Mouse (Mus musculus) thymus, adult 2 months (tissue): ENCODE measurements around the gene Cox4i2.

Source experiments
- CTCF ChIP-seq: fragments of 200-500 bp; IDR thresholded peaks from 2 replicates; pipeline ENCODE4 v1.5.1; 2012; ENCODE audit warnings: mild to moderate bottlenecking, control low read depth, low read length, moderate library complexity, borderline replicate concordance; ENCODE audit not compliant: control insufficient read depth, poor library complexity, insufficient read depth; ENCODE audit errors: extremely low read depth
- POLR2A ChIP-seq: fragments of 200-500 bp; IDR thresholded peaks from 2 replicates; pipeline ENCODE4 v1.6.1; 2012; ENCODE audit warnings: mild to moderate bottlenecking, low read length, control low read depth, moderate library complexity; ENCODE audit not compliant: control insufficient read depth, poor library complexity, insufficient read depth; ENCODE audit errors: extremely low read depth

DNA sequence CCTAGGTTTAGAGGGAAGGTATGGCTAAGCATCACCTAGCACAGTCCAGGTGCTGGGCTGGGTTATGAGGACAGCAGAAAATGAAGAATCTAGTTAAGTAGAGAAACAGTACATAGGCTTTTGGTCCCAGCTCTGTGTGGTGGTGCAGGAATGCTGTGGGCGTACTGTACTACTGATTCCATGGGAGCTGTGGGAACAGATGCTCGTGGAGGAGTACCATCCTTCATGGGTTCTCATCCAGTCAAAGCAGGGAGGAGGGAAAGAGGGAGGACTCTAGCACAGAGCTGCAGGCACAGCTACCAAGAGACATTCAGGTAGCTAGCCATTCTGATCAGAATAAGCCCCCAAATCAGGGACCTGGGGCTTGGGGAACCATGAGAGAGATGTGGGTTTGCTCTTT is 22.5 kb downstream of the Cox4i2 start:
- TF ChIP-seq CTCF = no peak
- TF ChIP-seq POLR2A = no peak
